Mouse (Mus musculus) ES-Bruce4 (cell line): ENCODE data around the gene Pcolce2.

Source experiments
- CTCF ChIP-seq: IDR thresholded peaks from one replicate; pipeline ENCODE4 v1.8.1; 2011; ENCODE audit warnings: low read depth, low read length
- EP300 ChIP-seq: IDR thresholded peaks from 2 replicates; pipeline ENCODE4 v1.6.1; 2011; ENCODE audit warnings: low read depth, low read length; ENCODE audit not compliant: insufficient read depth
- POLR2A ChIP-seq: IDR thresholded peaks from one replicate; pipeline ENCODE4 v1.8.1; 2011; ENCODE audit warnings: low read length; ENCODE audit not compliant: insufficient read depth

DNA sequence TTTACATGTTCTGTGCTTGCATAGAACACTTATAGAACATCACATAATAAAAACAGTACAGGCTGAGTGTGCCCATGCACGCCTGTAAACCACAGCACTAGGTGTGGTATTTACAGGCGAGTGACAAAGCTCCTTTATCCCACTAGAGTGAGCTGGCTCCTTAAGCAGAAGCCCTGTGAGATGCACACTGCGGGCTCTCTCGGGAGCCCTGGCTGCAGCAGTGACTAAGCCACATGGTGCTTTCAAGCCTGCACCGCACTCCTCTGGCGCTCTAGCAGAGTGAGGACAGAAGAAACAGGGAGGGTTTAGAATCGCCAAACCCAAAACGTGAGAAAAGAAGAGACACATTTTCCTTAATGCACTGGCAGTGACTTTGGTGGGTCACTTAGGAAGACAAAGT is 75.2 kb downstream of the Pcolce2 start:
- no peak for TF ChIP-seq EP300
- TF ChIP-seq CTCF = no peak
- no peak for TF ChIP-seq POLR2A
